In the genomic region with DNA sequence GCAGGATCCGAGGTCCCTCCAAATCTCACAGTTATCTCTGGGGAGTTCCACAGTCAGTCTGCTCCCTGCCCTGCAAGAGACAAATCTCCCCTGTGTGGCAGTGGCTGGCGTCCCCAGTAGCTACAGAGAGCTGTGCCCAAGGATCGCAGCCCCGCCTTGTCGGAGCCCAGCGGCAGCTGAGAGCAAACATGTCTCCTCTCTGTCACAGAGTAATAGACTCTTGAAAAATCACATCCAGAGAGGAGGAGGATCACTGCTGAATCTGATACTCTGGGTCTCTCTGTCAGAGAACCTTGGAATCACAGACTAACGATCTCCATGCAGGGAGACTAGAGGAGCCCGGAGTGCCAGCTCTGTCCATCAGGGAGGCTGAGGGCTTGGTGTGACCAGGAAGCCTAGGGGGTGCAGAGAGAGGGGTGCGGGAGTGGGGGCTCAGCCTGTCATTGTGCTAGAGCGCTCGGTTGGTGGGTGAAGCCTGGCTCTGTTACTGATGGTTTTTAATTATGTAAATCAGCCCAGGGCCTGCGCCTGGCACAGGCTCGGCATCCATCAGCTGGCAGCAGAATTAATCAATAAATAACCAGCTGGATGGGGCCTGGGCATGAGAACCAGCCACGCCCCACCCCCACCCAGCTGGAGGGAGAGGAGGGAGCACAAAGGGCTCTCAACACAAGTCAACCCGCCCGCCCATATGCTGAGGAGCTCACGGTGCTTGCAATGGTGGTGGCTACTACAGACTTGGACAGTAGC, we compare ENCODE assay signal across 10 mouse cellular contexts. TPM values are rescaled to one million over a fixed set of nuclear protein-coding genes. Genes with fewer than 3 reads are reported as not detected.
DNase-seq lines count a peak whose midpoint lies in the region; ATAC-seq lines count a peak whose summit lies in the region.
"Had no signal": no experiment of that assay in that cellular context is flagged by ENCODE, and none has a peak within 500 bp of the region (broad histone marks: within the 10 kb centered on the region; RNA-seq: fewer than 3 reads in every experiment).

No protein-coding gene starts in this region.

- ATAC-seq in neural tube, embryonic 11.5 days (ENCODE audit: insufficient read depth, low FRiP score, low TSS enrichment): peak; percentile 78
- peak; percentile 81 for ATAC-seq in hindbrain, embryonic 16.5 days
- 0 out of 2 replicates have a peak, but pooled peaks have one; percentile 15 for ATAC-seq in stomach, embryonic 15.5 days (ENCODE audit: insufficient read depth, low FRiP score, low read depth)

- intact Hi-C loops in gastrocnemius, postnatal 14 days (cut with DNase I; ENCODE audit: low total_unique reads): no loop called here

- peak overlapping the region; percentile 50; the same call in 1 of the 2 replicates for H3K27ac ChIP-seq in neural tube, embryonic 11.5 days (ENCODE audit: low read depth, low read length)
- H3K27ac ChIP-seq in hindbrain, embryonic 16.5 days (ENCODE audit: low read depth, low read length): peak overlapping the region; percentile 88
- H3K27ac ChIP-seq in stomach, embryonic 15.5 days: no peak overlapping the region
- H3K27ac ChIP-seq: liver, embryonic 13.5 days had no signal

- H3K4me2 ChIP-seq in neural tube, embryonic 11.5 days (ENCODE audit: low read depth): no peak overlapping the region
- peak overlapping the region; percentile 20; the same call in 1 of the 2 replicates for H3K4me2 ChIP-seq in hindbrain, embryonic 16.5 days (ENCODE audit: low read length)
- H3K4me2 ChIP-seq in stomach, embryonic 15.5 days: no peak overlapping the region
- H3K4me2 ChIP-seq: liver, embryonic 13.5 days had no signal

- H3K9ac ChIP-seq in neural tube, embryonic 11.5 days (ENCODE audit: low read length): peak overlapping the region; percentile 41; the same call in 1 of the 2 replicates
- H3K9ac ChIP-seq in hindbrain, embryonic 16.5 days (ENCODE audit: low read depth, low read length): peak overlapping the region; percentile 39
- no peak overlapping the region for H3K9ac ChIP-seq in stomach, embryonic 15.5 days
- H3K9ac ChIP-seq: liver, embryonic 13.5 days had no signal

- H3K27me3 ChIP-seq in neural tube, embryonic 11.5 days (ENCODE audit: control insufficient read depth, insufficient read depth, low read length): no peaks in the 10 kb centered on the region
- no peaks in the 10 kb centered on the region for H3K27me3 ChIP-seq in hindbrain, embryonic 16.5 days (replicated peaks; ENCODE audit: control insufficient read depth, insufficient read depth, low read length)
- no peaks in the 10 kb centered on the region for H3K27me3 ChIP-seq in stomach, embryonic 15.5 days (replicated peaks)

- WGBS in neural tube, embryonic 11.5 days: 38% methylated on average over 17 of the region's 17 CpGs
- WGBS in hindbrain, embryonic 16.5 days: 9% methylated on average over 17 of the region's 17 CpGs
- WGBS in stomach, embryonic 15.5 days: 20% methylated on average over 17 of the region's 17 CpGs

- no peak overlapping the region for H3K4me3 ChIP-seq in neural tube, embryonic 11.5 days (ENCODE audit: low read depth, low read length)
- H3K4me3 ChIP-seq in hindbrain, embryonic 16.5 days (ENCODE audit: low read length): no peak overlapping the region
- H3K4me3 ChIP-seq in stomach, embryonic 15.5 days (replicated peaks): no peak overlapping the region
- H3K4me3 ChIP-seq: liver, embryonic 13.5 days had no signal

- no peaks in the 10 kb centered on the region for H3K36me3 ChIP-seq in neural tube, embryonic 11.5 days (ENCODE audit: control insufficient read depth, insufficient read depth, low read length)
- H3K36me3 ChIP-seq in hindbrain, embryonic 16.5 days (ENCODE audit: control insufficient read depth, insufficient read depth, low read length): no peaks in the 10 kb centered on the region
- H3K36me3 ChIP-seq in stomach, embryonic 15.5 days: no peaks in the 10 kb centered on the region
- H3K36me3 ChIP-seq: liver, embryonic 13.5 days had no signal

- DNase-seq in neural tube, embryonic 11.5 days (ENCODE audit: low spot score): peak; percentile 58
- DNase-seq in neural tube, embryonic 10.5 days (ENCODE audit: extremely low spot score, low spot score): no peak
- peak; percentile 69 to 76 for DNase-seq in kidney, postnatal 4 days
- no peak for DNase-seq in gastrocnemius, postnatal 14 days
- no peak for DNase-seq in heart, adult 9 months (ENCODE audit: low spot score in 2 of 2)
- no peak for DNase-seq in right cerebral cortex, postnatal 25 days
- DNase-seq: liver, embryonic 13.5 days had no signal

- H3K9me3 ChIP-seq in neural tube, embryonic 11.5 days (ENCODE audit: control insufficient read depth, low read length): no peaks in the 10 kb centered on the region
- H3K9me3 ChIP-seq in hindbrain, embryonic 16.5 days (ENCODE audit: control insufficient read depth, low read length): no peaks in the 10 kb centered on the region
- no peaks in the 10 kb centered on the region for H3K9me3 ChIP-seq in stomach, embryonic 15.5 days
- H3K9me3 ChIP-seq: liver, embryonic 13.5 days had no signal

- H3K4me1 ChIP-seq in neural tube, embryonic 11.5 days (ENCODE audit: control insufficient read depth, insufficient read depth, low read length): peaks cover 10% of the 10 kb centered on the region
- peaks cover 21% of the 10 kb centered on the region for H3K4me1 ChIP-seq in hindbrain, embryonic 16.5 days (ENCODE audit: control insufficient read depth, insufficient read depth, low read depth, low read length)
- H3K4me1 ChIP-seq in stomach, embryonic 15.5 days: no peaks in the 10 kb centered on the region
- H3K4me1 ChIP-seq: liver, embryonic 13.5 days had no signal

RNA-seq across cellular contexts. Expression of gene Elfn2, which starts 17.0 kb away (rescaled TPM):
- polyA plus RNA-seq in neural tube, embryonic 11.5 days (2014; fragmentation: Nextera tagmentation; extraction: Ambion mirVana): 0.15 and 0.73 TPM in 2 replicates
- 11.6 and 13.3 TPM in 2 replicates for polyA plus RNA-seq in hindbrain, embryonic 16.5 days (2015; fragmentation: Nextera tagmentation; extraction: Ambion mirVana)
- 0.10 and 0.12 TPM in 2 replicates for polyA plus RNA-seq in stomach, embryonic 15.5 days (2015; fragmentation: Nextera tagmentation; extraction: Ambion mirVana)
- total RNA-seq in gastrocnemius, postnatal 14 days (2021): under 1 TPM; 0.07 to 0.62 TPM
- total RNA-seq: common myeloid progenitor, adult 5-6 weeks had no signal

RNA-seq across cellular contexts. Expression of gene Mfng, which starts 37.7 kb away (rescaled TPM):
- polyA plus RNA-seq in neural tube, embryonic 11.5 days (2014; fragmentation: Nextera tagmentation; extraction: Ambion mirVana): 34.1 and 34.9 TPM in 2 replicates
- 19.7 and 20.1 TPM in 2 replicates for polyA plus RNA-seq in hindbrain, embryonic 16.5 days (2015; fragmentation: Nextera tagmentation; extraction: Ambion mirVana)
- 18.0 and 21.1 TPM in 2 replicates for polyA plus RNA-seq in stomach, embryonic 15.5 days (2015; fragmentation: Nextera tagmentation; extraction: Ambion mirVana)
- 1 to 10 TPM; 5.6 to 7.1 TPM for total RNA-seq in gastrocnemius, postnatal 14 days (2021)

Comparison
In these comparisons a context has a peak if more than half of its experiments do, and no peak if none do; other contexts are left out.
1. DNase-seq: peak in neural tube, embryonic 11.5 days (single experiment) and kidney, postnatal 4 days (2 of 2); none in neural tube, embryonic 10.5 days (single experiment), gastrocnemius, postnatal 14 days (single experiment), heart, adult 9 months (0 of 2) and right cerebral cortex, postnatal 25 days (single experiment).
2. ATAC-seq: peak in every context shown above with its lines; median percentile 81 in hindbrain, embryonic 16.5 days; 78 in neural tube, embryonic 11.5 days; 15 in stomach, embryonic 15.5 days.